Mouse (Mus musculus) right cerebral cortex, postnatal 25 days (tissue): ENCODE data around the gene Olfr893.
"Not testable (repeated sequence)": the region's sequence is repeated elsewhere in the genome, so short reads cannot be mapped to it uniquely, and the experiment has no call there.

Experiments used
- DNase-seq: peaks from one replicate; pipeline ENCODE4 v3.0.0; 2022

The Olfr893 gene

GRCm38 (mm10) chr9:38208065-38208464 lies at the start of gene Olfr893:
Olfr893 (plus strand) TSS chr9:38208365.
- DNase-seq: no peak

- not testable (repeated sequence) for DNase-seq
These were observed 39.8 kb upstream of the Olfr893 start for GRCm38 (mm10) chr9:38168341-38168740.

GRCm38 (mm10) chr9:38180721-38181120 lies 27.4 kb upstream of the Olfr893 start, which contains the start of gene Olfr891:
Olfr891 (minus strand) TSS chr9:38180821.
- no peak for DNase-seq

GRCm38 (mm10) chr9:38217755-38218154 lies 9.6 kb downstream of the Olfr893 start, which contains the start of gene Olfr894:
Olfr894 (plus strand) TSS chr9:38218055.
- no peak for DNase-seq

- DNase-seq: no peak
These were observed 44.3 kb downstream of the Olfr893 start, which contains the start of gene Olfr143 for GRCm38 (mm10) chr9:38252474-38252873. Olfr143 (plus strand) TSS chr9:38252774.
